Comparison of ENCODE assay signal across 11 mouse cellular contexts in the genomic region with DNA sequence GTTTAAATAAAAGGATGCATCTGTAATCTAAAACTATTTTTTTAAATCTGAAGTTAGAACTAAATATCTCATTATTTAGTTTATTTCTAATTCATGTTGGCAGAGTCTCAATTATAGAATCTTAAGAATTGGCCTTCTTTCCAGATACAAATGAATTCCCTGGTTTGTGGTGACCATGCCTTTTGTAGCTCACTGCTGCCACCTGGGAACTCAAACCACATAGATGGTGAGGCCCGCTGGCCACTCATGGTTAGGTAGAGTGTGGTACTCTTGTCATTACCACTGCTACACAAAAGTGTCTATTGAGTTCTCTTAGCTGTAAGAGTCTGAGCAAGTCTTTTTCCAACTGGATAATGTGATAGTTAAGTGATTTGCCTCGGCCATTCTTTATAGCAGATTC. TPM values are rescaled to one million over a fixed set of nuclear protein-coding genes. Genes with fewer than 3 reads are reported as not detected.
DNase-seq lines count a peak whose midpoint lies in the region; ATAC-seq lines count a peak whose summit lies in the region.
"Had no signal": no experiment of that assay in that cellular context is flagged by ENCODE, and none has a peak within 500 bp of the region (broad histone marks: within the 10 kb centered on the region; RNA-seq: fewer than 3 reads in every experiment).

No protein-coding gene starts in this region.

- H3K9me3 ChIP-seq in kidney, embryonic 15.5 days (replicated peaks): no peaks in the 10 kb centered on the region
- no peaks in the 10 kb centered on the region for H3K9me3 ChIP-seq in embryonic facial prominence, embryonic 10.5 days

- peak; percentile 14 to 19 for DNase-seq in cerebellum, adult 18-20 months
- DNase-seq in kidney, adult 18-20 months: peak; percentile 6
- DNase-seq in 416B (ENCODE audit: low read depth): peak; percentile 20
- DNase-seq in kidney, postnatal 14 days: peak; percentile 14
- DNase-seq in embryonic facial prominence, embryonic 10.5 days (ENCODE audit: low spot score): no peak
- DNase-seq in urinary bladder, adult 2 months (ENCODE audit: low spot score): no peak

- H3K27me3 ChIP-seq in kidney, embryonic 15.5 days: no peaks in the 10 kb centered on the region
- H3K27me3 ChIP-seq in embryonic facial prominence, embryonic 10.5 days (replicated peaks; ENCODE audit: low read depth, poor library complexity, severe bottlenecking): no peaks in the 10 kb centered on the region

- no peak overlapping the region for H3K9ac ChIP-seq in kidney, embryonic 15.5 days

- ATAC-seq in cerebellum, adult (ENCODE audit: insufficient number of reproducible peaks, low FRiP score, low TSS enrichment): no peak
- no peak for ATAC-seq in kidney, embryonic 15.5 days (replicated peaks; ENCODE audit: low FRiP score)

- H3K4me1 ChIP-seq in kidney, embryonic 15.5 days: no peaks in the 10 kb centered on the region
- no peaks in the 10 kb centered on the region for H3K4me1 ChIP-seq in embryonic facial prominence, embryonic 10.5 days

- H3K4me3 ChIP-seq in kidney, embryonic 15.5 days (replicated peaks): no peak overlapping the region
- H3K4me3 ChIP-seq in embryonic facial prominence, embryonic 10.5 days: no peak overlapping the region

- WGBS in kidney, embryonic 15.5 days: 89% methylated on average over 2 of the region's 2 CpGs
- 80% methylated on average over 2 of the region's 2 CpGs for WGBS in embryonic facial prominence, embryonic 10.5 days

- H3K4me2 ChIP-seq in kidney, embryonic 15.5 days: no peak overlapping the region

- no peaks in the 10 kb centered on the region for H3K36me3 ChIP-seq in kidney, embryonic 15.5 days
- no peaks in the 10 kb centered on the region for H3K36me3 ChIP-seq in embryonic facial prominence, embryonic 10.5 days (replicated peaks)

- no peak overlapping the region for H3K27ac ChIP-seq in kidney, embryonic 15.5 days
- no peak overlapping the region for H3K27ac ChIP-seq in embryonic facial prominence, embryonic 10.5 days (replicated peaks)
- H3K27ac ChIP-seq: macrophage had no signal

RNA-seq across cellular contexts. Expression of a gene that starts 45.4 kb away (rescaled TPM):
- polyA plus RNA-seq in kidney, embryonic 15.5 days (2015; fragmentation: Nextera tagmentation; extraction: Ambion mirVana): not detected in 2 replicates
- polyA plus RNA-seq in embryonic facial prominence, embryonic 10.5 days (2016; fragmentation: Nextera tagmentation; extraction: Ambion mirVana): not detected in 2 replicates
- not detected in 2 replicates for polyA plus RNA-seq in urinary bladder, adult 2 months (2012; rRNA removed)
- polyA plus RNA-seq: heart, embryonic 16.5 days; macrophage; thymus, postnatal 0 days had no signal

Comparison
In these comparisons a context has a peak if more than half of its experiments do, and no peak if none do; other contexts are left out.
1. DNase-seq: peak in cerebellum, adult 18-20 months (2 of 2), kidney, adult 18-20 months (single experiment), 416B (single experiment) and kidney, postnatal 14 days (single experiment); none in embryonic facial prominence, embryonic 10.5 days (single experiment) and urinary bladder, adult 2 months (single experiment).